Mouse (Mus musculus): Measurements from ENCODE around the gene Rpl10. TPM values are rescaled to one million over a fixed set of nuclear protein-coding genes. Genes with fewer than 3 reads are reported as not detected.

Rpl10 gene
- polyA plus RNA-seq, 1 experiment from 2014 or later = 890 TPM

DNA sequence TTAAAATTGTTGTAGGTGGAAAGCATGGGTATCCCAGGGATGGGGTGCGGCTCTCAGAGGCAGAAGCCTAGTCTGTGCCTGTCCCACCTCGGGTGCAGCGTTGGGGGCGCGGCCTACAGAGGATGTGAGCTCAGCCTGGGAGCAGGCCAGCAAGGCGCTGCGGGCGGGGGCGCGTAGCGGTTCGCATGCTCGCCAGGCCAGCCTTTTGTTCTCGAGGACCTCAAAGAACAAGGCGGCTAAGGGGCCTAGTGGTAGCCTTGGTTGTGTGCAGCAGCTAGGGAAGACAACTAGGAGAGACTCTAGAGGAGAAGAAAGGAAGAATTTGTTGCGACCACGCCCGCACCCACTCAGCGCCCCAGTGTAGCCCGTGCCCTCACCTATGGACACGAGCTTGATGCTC is 24.9 kb upstream of the Rpl10 start:
- Histone ChIP-seq H3K36me3 (replicated peaks; ENCODE audit: control insufficient read depth, insufficient read depth, low read depth, low read length) (peaks cover 4% of the 10 kb centered on the region; the same call in 1 of the 2 replicates), H3K9ac (replicated peaks; ENCODE audit: low read length) (peak overlapping the region; percentile 76), H3K9me3 (replicated peaks; ENCODE audit: control insufficient read depth, low read length) (no peaks in the 10 kb centered on the region), H3K4me2 (ENCODE audit: low read depth, low read length) (peak overlapping the region; percentile 48), H3K27me3 (ENCODE audit: control insufficient read depth, insufficient read depth, low read length) (no peaks in the 10 kb centered on the region), H3K4me3 (ENCODE audit: low read depth, low read length) (peak overlapping the region; percentile 60), H3K27ac (replicated peaks; ENCODE audit: low read depth, low read length) (peak overlapping the region; percentile 76), H3K4me1 (ENCODE audit: control insufficient read depth, insufficient read depth, low read length) (no peaks in the 10 kb centered on the region)
- DNase-seq (ENCODE audit: low spot score) (peak; percentile 77), ATAC-seq (replicated peaks; ENCODE audit: insufficient number of reproducible peaks, low FRiP score, low TSS enrichment, low read depth) (peak; percentile 55)
- 29% methylated on average over 21 of the region's 21 CpGs for WGBS

- peak overlapping the region; percentile 76 for H3K27ac ChIP-seq (replicated peaks; ENCODE audit: low read depth, low read length)
- H3K36me3 ChIP-seq (replicated peaks; ENCODE audit: control insufficient read depth, insufficient read depth, low read depth, low read length) = peaks cover 3% of the 10 kb centered on the region; the same call in 1 of the 2 replicates
- H3K4me3 ChIP-seq (ENCODE audit: low read depth, low read length) = peak overlapping the region; percentile 60
- H3K27me3 ChIP-seq (ENCODE audit: control insufficient read depth, insufficient read depth, low read length) = no peaks in the 10 kb centered on the region
- 17% methylated on average over 37 of the region's 38 CpGs for WGBS
- no peaks in the 10 kb centered on the region for H3K9me3 ChIP-seq (replicated peaks; ENCODE audit: control insufficient read depth, low read length)
- peak; percentile 77 for ATAC-seq (replicated peaks; ENCODE audit: insufficient number of reproducible peaks, low FRiP score, low TSS enrichment, low read depth)
- peak overlapping the region; percentile 76 for H3K9ac ChIP-seq (replicated peaks; ENCODE audit: low read length)
- H3K4me1 ChIP-seq (ENCODE audit: control insufficient read depth, insufficient read depth, low read length) = no peaks in the 10 kb centered on the region
- peak; percentile 92 for DNase-seq (ENCODE audit: low spot score)
- H3K4me2 ChIP-seq (ENCODE audit: low read depth, low read length) = no peak overlapping the region; the same call in 1 of the 2 replicates
Measured at GRCm38 (mm10) chrX:74246213-74246681, 24.4 kb upstream of the Rpl10 start.

GRCm38 (mm10) chrX:74246693-74247092 is 23.9 kb upstream of the Rpl10 start:
- H3K4me1 ChIP-seq (ENCODE audit: control insufficient read depth, insufficient read depth, low read length) = no peaks in the 10 kb centered on the region
- peak overlapping the region; percentile 60 for H3K4me3 ChIP-seq (ENCODE audit: low read depth, low read length)
- peak overlapping the region; percentile 59; the same call in 1 of the 2 replicates for H3K27ac ChIP-seq (replicated peaks; ENCODE audit: low read depth, low read length)
- no peaks in the 10 kb centered on the region for H3K9me3 ChIP-seq (replicated peaks; ENCODE audit: control insufficient read depth, low read length)
- H3K27me3 ChIP-seq (ENCODE audit: control insufficient read depth, insufficient read depth, low read length) = no peaks in the 10 kb centered on the region
- H3K4me2 ChIP-seq (ENCODE audit: low read depth, low read length) = peak overlapping the region; percentile 33
- WGBS = 18% methylated on average over 13 of the region's 15 CpGs
- H3K9ac ChIP-seq (replicated peaks; ENCODE audit: low read length) = peak overlapping the region; percentile 51
- ATAC-seq (replicated peaks; ENCODE audit: insufficient number of reproducible peaks, low FRiP score, low TSS enrichment, low read depth) = peak; percentile 35
- DNase-seq (ENCODE audit: low spot score) = no peak
- H3K36me3 ChIP-seq (replicated peaks; ENCODE audit: control insufficient read depth, insufficient read depth, low read depth, low read length) = no peaks in the 10 kb centered on the region; the same call in 1 of the 2 replicates

- H3K27ac ChIP-seq (replicated peaks; ENCODE audit: low read depth, low read length) = no peak overlapping the region
- no peaks in the 10 kb centered on the region for H3K27me3 ChIP-seq (ENCODE audit: control insufficient read depth, insufficient read depth, low read length)
- H3K4me2 ChIP-seq (ENCODE audit: low read depth, low read length) = no peak overlapping the region
- WGBS = 2% methylated on average over 3 of the region's 3 CpGs
- H3K4me3 ChIP-seq (ENCODE audit: low read depth, low read length) = no peak overlapping the region
- no peaks in the 10 kb centered on the region for H3K9me3 ChIP-seq (replicated peaks; ENCODE audit: control insufficient read depth, low read length)
- ATAC-seq (replicated peaks; ENCODE audit: insufficient number of reproducible peaks, low FRiP score, low TSS enrichment, low read depth) (no peak), DNase-seq (ENCODE audit: low spot score) (peak; percentile 83)
- H3K4me1 ChIP-seq (ENCODE audit: control insufficient read depth, insufficient read depth, low read length) = no peaks in the 10 kb centered on the region
- no peak overlapping the region for H3K9ac ChIP-seq (replicated peaks; ENCODE audit: low read length)
- no peaks in the 10 kb centered on the region for H3K36me3 ChIP-seq (replicated peaks; ENCODE audit: control insufficient read depth, insufficient read depth, low read depth, low read length)
Measured at GRCm38 (mm10) chrX:74248651-74249050, 22.0 kb upstream of the Rpl10 start.

GRCm38 (mm10) chrX:74249615-74250014 is 21.0 kb upstream of the Rpl10 start, which contains the start of gene Flna:
Gene Flna (minus strand): TSS chrX:74249820.
- H3K27me3 ChIP-seq (ENCODE audit: control insufficient read depth, insufficient read depth, low read length) = no peaks in the 10 kb centered on the region
- no peaks in the 10 kb centered on the region for H3K9me3 ChIP-seq (replicated peaks; ENCODE audit: control insufficient read depth, low read length)
- 13% methylated on average over 38 of the region's 38 CpGs for WGBS
- no peak for ATAC-seq (replicated peaks; ENCODE audit: insufficient number of reproducible peaks, low FRiP score, low TSS enrichment, low read depth)
- peak; percentile 61 for DNase-seq (ENCODE audit: low spot score)
- peak within 1 kb of the TSS; percentile 64 for H3K4me2 ChIP-seq (ENCODE audit: low read depth, low read length)
- H3K9ac ChIP-seq (replicated peaks; ENCODE audit: low read length) = peak within 1 kb of the TSS; percentile 51
- H3K36me3 ChIP-seq (replicated peaks; ENCODE audit: control insufficient read depth, insufficient read depth, low read depth, low read length) = no peaks in the 10 kb centered on the region
- H3K4me1 ChIP-seq (ENCODE audit: control insufficient read depth, insufficient read depth, low read length) = no peaks in the 10 kb centered on the region
- H3K4me3 ChIP-seq (ENCODE audit: low read depth, low read length) = peak within 1 kb of the TSS; percentile 33
- H3K27ac ChIP-seq (replicated peaks; ENCODE audit: low read depth, low read length) = no peak within 1 kb of the TSS

GRCm38 (mm10) chrX:74254153-74254887 is 16.3 kb upstream of the Rpl10 start, which contains the start of gene Emd:
Gene Emd (plus strand): TSS chrX:74254687.
- peak within 1 kb of the TSS; percentile 60 for H3K4me3 ChIP-seq (ENCODE audit: low read depth, low read length)
- H3K27me3 ChIP-seq (ENCODE audit: control insufficient read depth, insufficient read depth, low read length) = no peaks in the 10 kb centered on the region
- H3K36me3 ChIP-seq (replicated peaks; ENCODE audit: control insufficient read depth, insufficient read depth, low read depth, low read length) = no peaks in the 10 kb centered on the region
- WGBS = 24% methylated on average over 39 of the region's 39 CpGs
- DNase-seq (ENCODE audit: low spot score) (peak; percentile 91), ATAC-seq (replicated peaks; ENCODE audit: insufficient number of reproducible peaks, low FRiP score, low TSS enrichment, low read depth) (peak; percentile 99)
- H3K9me3 ChIP-seq (replicated peaks; ENCODE audit: control insufficient read depth, low read length) = no peaks in the 10 kb centered on the region
- H3K4me2 ChIP-seq (ENCODE audit: low read depth, low read length) = peak within 1 kb of the TSS; percentile 55
- H3K4me1 ChIP-seq (ENCODE audit: control insufficient read depth, insufficient read depth, low read length) = no peaks in the 10 kb centered on the region
- H3K27ac ChIP-seq (replicated peaks; ENCODE audit: low read depth, low read length) = peak within 1 kb of the TSS; percentile 38; the same call in 1 of the 2 replicates
- peak within 1 kb of the TSS; percentile 68 for H3K9ac ChIP-seq (replicated peaks; ENCODE audit: low read length)

GRCm38 (mm10) chrX:74254888-74255565 is 15.6 kb upstream of the Rpl10 start:
- Histone ChIP-seq H3K4me1 (ENCODE audit: control insufficient read depth, insufficient read depth, low read length) (no peaks in the 10 kb centered on the region), H3K4me3 (ENCODE audit: low read depth, low read length) (peak overlapping the region; percentile 60), H3K9ac (replicated peaks; ENCODE audit: low read length) (peak overlapping the region; percentile 68), H3K27ac (replicated peaks; ENCODE audit: low read depth, low read length) (peak overlapping the region; percentile 38; the same call in 1 of the 2 replicates), H3K4me2 (ENCODE audit: low read depth, low read length) (peak overlapping the region; percentile 55), H3K36me3 (replicated peaks; ENCODE audit: control insufficient read depth, insufficient read depth, low read depth, low read length) (no peaks in the 10 kb centered on the region), H3K9me3 (replicated peaks; ENCODE audit: control insufficient read depth, low read length) (no peaks in the 10 kb centered on the region), H3K27me3 (ENCODE audit: control insufficient read depth, insufficient read depth, low read length) (no peaks in the 10 kb centered on the region)
- DNase-seq (ENCODE audit: low spot score) (no peak), ATAC-seq (replicated peaks; ENCODE audit: insufficient number of reproducible peaks, low FRiP score, low TSS enrichment, low read depth) (peak; percentile 66; the same call in 1 of the 2 replicates)
- WGBS = 20% methylated on average over 28 of the region's 31 CpGs
